Mouse (Mus musculus) heart, adult 11 months (tissue): ENCODE measurements at regions not wholly inside any gene's neighbourhood (a gene's known extent, or its start where the extent isn't known, plus 50 kb on each side); places are given as distances from the start of the nearest gene placed in this dataset.

Source experiments
- DNase-seq: peaks from one replicate; pipeline ENCODE4 v3.0.0; 2022

GRCm38 (mm10) chr11:18715050-18715850 lies 303.5 kb downstream of the Meis1 start:
- DNase-seq: no peak

GRCm38 (mm10) chr11:18714400-18714799 lies 304.4 kb downstream of the Meis1 start:
- DNase-seq: no peak

GRCm38 (mm10) chr11:18712642-18713053 lies 306.1 kb downstream of the Meis1 start:
- no peak for DNase-seq

- DNase-seq: no peak
These were observed 309.2 kb downstream of the Meis1 start for GRCm38 (mm10) chr11:18709628-18710027.

GRCm38 (mm10) chr11:18681593-18681992 lies 337.2 kb downstream of the Meis1 start:
- DNase-seq: no peak

GRCm38 (mm10) chr11:18676876-18677275 lies 341.9 kb downstream of the Meis1 start:
- DNase-seq: no peak

- no peak for DNase-seq
These were observed 347.8 kb downstream of the Meis1 start for GRCm38 (mm10) chr11:18670967-18671366.

GRCm38 (mm10) chr11:18669322-18669721 lies 349.5 kb downstream of the Meis1 start:
- DNase-seq: no peak

GRCm38 (mm10) chr11:18656358-18656757 lies 362.4 kb downstream of the Meis1 start:
- no peak for DNase-seq

GRCm38 (mm10) chr11:18631975-18632773 lies 386.6 kb downstream of the Meis1 start:
- peak; percentile 83 for DNase-seq

GRCm38 (mm10) chr11:18631570-18631969 lies 387.2 kb downstream of the Meis1 start:
- no peak for DNase-seq

GRCm38 (mm10) chr11:18621777-18622176 lies 397.0 kb downstream of the Meis1 start:
- no peak for DNase-seq

- no peak for DNase-seq
These were observed 413.9 kb downstream of the Meis1 start for GRCm38 (mm10) chr11:18604836-18605235.

- DNase-seq: no peak
These were observed 417.1 kb downstream of the Meis1 start for GRCm38 (mm10) chr11:18601568-18602182.

- DNase-seq: no peak
These were observed 420.4 kb downstream of the Meis1 start for GRCm38 (mm10) chr11:18598349-18598748.

GRCm38 (mm10) chr11:18596996-18597395 lies 421.8 kb downstream of the Meis1 start:
- DNase-seq: peak; percentile 88

- DNase-seq: no peak
These were observed 428.3 kb downstream of the Meis1 start for GRCm38 (mm10) chr11:18590487-18590886.

- no peak for DNase-seq
These were observed 432.3 kb downstream of the Meis1 start for GRCm38 (mm10) chr11:18586468-18586867.

GRCm38 (mm10) chr11:18585031-18585430 lies 433.8 kb downstream of the Meis1 start:
- no peak for DNase-seq

GRCm38 (mm10) chr11:18582781-18583161 lies 436.0 kb downstream of the Meis1 start:
- no peak for DNase-seq

GRCm38 (mm10) chr11:18581997-18582780 lies 436.6 kb downstream of the Meis1 start:
- peak; percentile 91 for DNase-seq

- peak; percentile 93 for DNase-seq
These were observed 437.5 kb downstream of the Meis1 start for GRCm38 (mm10) chr11:18581078-18581800.
